Mouse (Mus musculus) myocyte (in vitro differentiated cells): Measurements from ENCODE around the gene Mylip.

ENCODE experiments used
- CEBPB ChIP-seq: IDR thresholded peaks from 2 replicates; pipeline ENCODE4 v1.6.1; 2011; ENCODE audit warnings: mild to moderate bottlenecking, moderate library complexity; ENCODE audit not compliant: poor library complexity, insufficient read depth, severe bottlenecking
- MAX ChIP-seq: IDR thresholded peaks from one replicate; pipeline ENCODE4 v1.6.1; 2011; ENCODE audit warnings: low read depth, mild to moderate bottlenecking, control low read depth
- MYOG ChIP-seq, 3 experiments: IDR thresholded peaks; one replicate each; pipeline ENCODE4 v1.6.1; 2011; ENCODE audit warnings: control low read depth in 2 of 3, low read depth in 2 of 3, mild to moderate bottlenecking in 2 of 3; ENCODE audit not compliant: insufficient read length in 2 of 3, control insufficient read depth in 1 of 3, insufficient read depth in 1 of 3
- POLR2A ChIP-seq: IDR thresholded peaks from one replicate; pipeline ENCODE4 v1.6.1; 2011; ENCODE audit warnings: low read depth, mild to moderate bottlenecking, control low read depth, moderate library complexity; ENCODE audit not compliant: insufficient read length
- POLR2AphosphoS2 ChIP-seq: IDR thresholded peaks from one replicate; pipeline ENCODE4 v1.6.1; 2011; ENCODE audit warnings: low read depth, control low read depth; ENCODE audit not compliant: insufficient read length
- REST ChIP-seq: IDR thresholded peaks from one replicate; pipeline ENCODE4 v1.6.1; 2011; ENCODE audit warnings: mild to moderate bottlenecking, control low read depth, moderate library complexity; ENCODE audit not compliant: insufficient read depth, insufficient read length
- SRF ChIP-seq: IDR thresholded peaks from one replicate; pipeline ENCODE4 v1.6.1; 2011; ENCODE audit warnings: low read depth; ENCODE audit not compliant: control insufficient read depth, insufficient read length
- TCF12 ChIP-seq: IDR thresholded peaks from one replicate; pipeline ENCODE4 v1.6.1; 2011; ENCODE audit warnings: mild to moderate bottlenecking, control low read depth; ENCODE audit not compliant: poor library complexity, insufficient read depth, severe bottlenecking
- USF1 ChIP-seq: IDR thresholded peaks from one replicate; pipeline ENCODE4 v1.6.1; 2011; ENCODE audit warnings: low read depth, mild to moderate bottlenecking, control low read depth, moderate library complexity

GRCm38 (mm10) chr13:45390312-45390961 is 895 bp downstream of the Mylip start:
- no peak for TF ChIP-seq MYOG (IDR thresholded peaks at IDR 0.05; ENCODE audit: control insufficient read depth in 1 of 3, insufficient read depth in 1 of 3, insufficient read length in 2 of 3, low read depth in 2 of 3)
- no peak for TF ChIP-seq POLR2A
- no peak for TF ChIP-seq USF1
- TF ChIP-seq TCF12: no peak
- TF ChIP-seq CEBPB: no peak
- TF ChIP-seq REST: no peak
- TF ChIP-seq SRF: no peak
- TF ChIP-seq MAX: no peak
- no peak for TF ChIP-seq POLR2AphosphoS2
